Mouse (Mus musculus): Measurements from ENCODE around the gene Fam213b.

Gene Fam213b

GRCm38 (mm10) chr4:154922931-154923330, 24.0 kb upstream of the Fam213b start:
- no peak for DNase-seq (ENCODE audit: low spot score in 2 of 2)

GRCm38 (mm10) chr4:154922291-154922690, 23.4 kb upstream of the Fam213b start:
- DNase-seq (ENCODE audit: low spot score in 2 of 2) = no peak

- no peak for DNase-seq (ENCODE audit: low spot score in 2 of 2)
Measured at GRCm38 (mm10) chr4:154916662-154917061, 17.7 kb upstream of the Fam213b start.

- no peak for DNase-seq (ENCODE audit: low spot score in 2 of 2)
Measured at GRCm38 (mm10) chr4:154915286-154915685, 16.4 kb upstream of the Fam213b start.

GRCm38 (mm10) chr4:154914707-154915106, 15.8 kb upstream of the Fam213b start:
- DNase-seq (ENCODE audit: low spot score in 2 of 2) = no peak

GRCm38 (mm10) chr4:154914252-154914651, 15.3 kb upstream of the Fam213b start:
- DNase-seq (ENCODE audit: low spot score in 2 of 2) = no peak

- no peak for DNase-seq (ENCODE audit: low spot score in 2 of 2)
Measured at GRCm38 (mm10) chr4:154913845-154914244, 14.9 kb upstream of the Fam213b start.

GRCm38 (mm10) chr4:154911644-154912043, 12.7 kb upstream of the Fam213b start:
- DNase-seq (ENCODE audit: low spot score in 2 of 2) = no peak

GRCm38 (mm10) chr4:154910606-154911522, 11.9 kb upstream of the Fam213b start:
- no peak for DNase-seq (ENCODE audit: low spot score in 2 of 2)

GRCm38 (mm10) chr4:154908490-154908889, 9.6 kb upstream of the Fam213b start:
- no peak for DNase-seq (ENCODE audit: low spot score in 2 of 2)

- DNase-seq (ENCODE audit: low spot score in 2 of 2) = peak; percentile 25 to 48
Measured at GRCm38 (mm10) chr4:154907833-154908232, 8.9 kb upstream of the Fam213b start.

- DNase-seq (ENCODE audit: low spot score in 2 of 2) = peak; percentile 69 to 70
Measured at GRCm38 (mm10) chr4:154904185-154905071, 5.5 kb upstream of the Fam213b start.

- no peak for DNase-seq (ENCODE audit: low spot score in 2 of 2)
Measured at GRCm38 (mm10) chr4:154902371-154902770, 3.4 kb upstream of the Fam213b start.

GRCm38 (mm10) chr4:154897676-154898465, 1.1 kb downstream of the Fam213b start:
- DNase-seq (ENCODE audit: low spot score in 2 of 2) = no peak

GRCm38 (mm10) chr4:154895549-154895948, 3.4 kb downstream of the Fam213b start:
- DNase-seq (ENCODE audit: low spot score in 2 of 2) = no peak

- no peak for DNase-seq (ENCODE audit: low spot score in 2 of 2)
Measured at GRCm38 (mm10) chr4:154890887-154891286, 8.0 kb downstream of the Fam213b start.

GRCm38 (mm10) chr4:154887593-154888250, 11.2 kb downstream of the Fam213b start:
- no peak for DNase-seq (ENCODE audit: low spot score in 2 of 2)

GRCm38 (mm10) chr4:154886876-154887592, 11.9 kb downstream of the Fam213b start:
- DNase-seq (ENCODE audit: low spot score in 2 of 2) = no peak

GRCm38 (mm10) chr4:154885416-154885815, 13.5 kb downstream of the Fam213b start:
- no peak for DNase-seq (ENCODE audit: low spot score in 2 of 2)

GRCm38 (mm10) chr4:154882014-154882659, 16.8 kb downstream of the Fam213b start:
- DNase-seq (ENCODE audit: low spot score in 2 of 2) = no peak
